Mouse (Mus musculus) c-Kit-positive CD71-negative TER-119-negative erythroid progenitor cells, embryonic 14.5 days (primary cell): ENCODE measurements at regions not wholly inside any gene's neighbourhood (a gene's known extent, or its start where the extent isn't known, plus 50 kb on each side); places are given as distances from the start of the nearest gene placed in this dataset.
"Not testable (repeated sequence)": the region's sequence is repeated elsewhere in the genome, so short reads cannot be mapped to it uniquely, and the experiment has no call there.

Experiments used
- DNase-seq: peaks from one replicate; pipeline ENCODE4 v3.0.0-alpha.2; 2013; ENCODE audit warnings: low read depth

DNA sequence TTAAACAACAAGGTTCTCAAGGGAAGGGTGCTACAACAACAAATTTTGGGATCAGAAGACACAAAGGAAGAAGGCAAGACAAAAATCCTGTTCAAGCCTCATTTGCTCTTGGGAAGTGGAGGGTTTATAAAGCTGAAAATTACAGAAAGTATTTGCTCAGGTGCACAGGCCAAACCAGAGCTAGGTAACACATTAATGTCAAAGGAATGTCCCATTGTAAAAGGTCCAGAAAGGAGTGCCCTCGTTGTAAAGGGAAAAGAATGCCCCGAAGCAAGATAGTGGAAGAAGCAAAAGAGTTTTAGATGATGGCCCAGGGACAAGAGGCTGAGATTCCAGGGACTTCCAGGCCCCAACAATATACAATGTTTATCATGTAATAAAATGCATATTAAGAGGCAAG, 317.3 kb downstream of the Car8 start:
- DNase-seq = no peak

DNA sequence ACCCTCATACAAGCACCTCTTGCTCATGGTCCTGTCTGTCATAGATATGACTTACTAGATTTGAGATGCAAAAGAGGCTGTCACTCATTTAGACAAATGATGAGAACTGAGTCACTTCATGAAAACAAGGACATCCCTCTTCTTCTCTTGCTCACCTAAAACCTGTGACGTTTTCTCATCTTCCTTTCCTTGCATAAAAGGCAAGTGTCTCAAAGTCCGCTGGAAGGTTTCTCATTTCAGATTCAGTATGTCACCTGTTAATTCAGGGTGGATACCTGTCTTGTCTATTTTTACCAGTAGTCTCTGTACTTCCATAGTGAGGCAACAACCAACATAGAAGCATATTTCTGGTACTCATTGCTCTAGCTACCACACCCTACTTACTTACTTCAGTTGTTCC, 325.6 kb downstream of the Car8 start:
- DNase-seq = no peak

DNA sequence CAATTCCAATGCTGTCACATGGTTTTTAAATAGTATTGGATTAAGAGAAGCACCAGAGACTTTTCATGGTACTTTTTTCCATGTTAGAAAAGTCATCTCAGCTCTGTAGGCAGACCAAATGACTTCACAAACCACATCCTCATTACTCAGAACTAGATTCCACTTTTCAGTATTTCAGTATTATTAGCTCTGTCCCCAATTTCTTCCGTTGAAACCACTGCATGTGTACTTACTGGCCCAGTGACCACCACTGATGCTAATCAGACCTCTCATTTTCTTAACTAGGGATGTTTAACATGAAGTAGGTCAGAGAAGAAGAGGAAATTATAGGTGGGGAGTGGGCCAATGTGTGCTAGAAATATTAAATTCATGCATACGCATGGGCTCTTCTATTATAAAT, 326.2 kb downstream of the Car8 start:
- no peak for DNase-seq

DNA sequence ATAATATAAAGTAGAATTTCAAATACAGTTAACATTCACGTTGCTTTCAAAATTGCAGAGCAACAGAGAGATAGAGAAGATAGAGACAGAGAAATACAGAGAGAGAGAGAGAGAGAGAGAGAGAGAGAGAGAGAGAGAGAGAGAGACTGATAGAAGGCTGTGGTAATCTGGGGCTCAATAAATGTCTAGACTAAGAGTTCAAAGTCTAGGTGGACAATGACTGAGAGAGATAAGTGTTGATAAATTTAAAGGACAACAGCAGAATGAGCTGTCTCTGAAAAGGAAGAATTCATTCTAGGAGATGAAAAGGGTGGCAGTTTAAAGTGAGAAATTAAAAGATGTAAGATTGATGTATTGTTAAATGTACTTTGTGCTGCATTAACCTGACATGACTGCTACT, 335.7 kb downstream of the Car8 start:
- DNase-seq = no peak

DNA sequence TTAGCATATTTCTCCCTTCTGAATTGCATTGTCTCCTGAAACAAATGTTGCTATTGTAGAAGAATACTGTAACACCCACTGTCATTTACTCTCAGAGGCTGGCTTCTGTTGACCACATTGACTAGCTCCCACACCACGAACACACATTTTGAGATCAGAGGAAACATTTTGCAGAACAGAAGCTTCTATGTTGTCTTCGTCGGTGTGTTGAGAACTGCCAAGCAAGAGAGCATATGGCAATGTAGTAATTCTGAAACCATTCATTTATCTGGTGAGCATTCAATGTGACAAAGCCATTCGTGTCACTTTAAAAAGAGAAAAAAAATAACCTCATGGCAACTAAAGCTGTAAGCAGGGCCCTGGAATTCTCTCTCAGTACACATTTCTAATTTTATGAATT, 343.9 kb downstream of the Car8 start:
- no peak for DNase-seq

DNA sequence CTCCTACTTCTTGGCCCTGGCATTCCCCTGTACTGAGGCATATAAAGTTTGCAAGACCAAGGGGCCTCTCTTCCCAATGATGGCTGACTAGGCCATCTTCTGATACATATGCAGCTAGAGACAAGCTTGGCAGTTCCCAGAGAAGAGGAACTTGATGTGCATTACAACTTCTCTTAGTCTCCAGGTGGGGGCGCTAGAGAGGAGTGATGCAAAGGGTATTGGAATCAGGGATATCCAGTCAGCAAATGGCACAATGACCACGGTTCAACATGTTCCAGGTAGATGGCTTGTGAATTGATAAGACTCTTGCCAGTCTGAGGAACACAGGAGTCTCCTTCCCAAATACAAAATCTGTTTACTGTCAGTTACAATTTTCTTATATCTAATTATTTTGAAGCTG, 347.7 kb downstream of the Car8 start:
- DNase-seq = no peak

DNA sequence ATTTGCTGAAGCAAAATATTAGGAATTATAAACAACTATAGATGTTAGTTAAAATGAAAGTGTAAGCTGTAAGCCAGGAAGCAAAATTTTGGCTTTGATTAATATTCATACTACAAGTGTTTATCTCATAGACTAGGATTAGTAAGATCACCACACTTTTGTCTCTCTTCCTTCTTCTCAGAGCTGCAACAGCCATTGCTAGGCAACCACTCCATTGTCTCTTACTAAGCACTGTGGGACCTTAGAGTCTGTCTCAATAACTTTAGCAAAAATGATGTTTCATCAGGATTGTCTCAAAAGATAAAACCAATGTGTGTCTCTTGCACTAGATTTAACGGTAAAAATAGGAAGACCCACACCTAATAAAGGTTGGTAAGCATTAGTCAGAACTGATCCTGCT, 384.3 kb downstream of the Car8 start:
- no peak for DNase-seq

DNA sequence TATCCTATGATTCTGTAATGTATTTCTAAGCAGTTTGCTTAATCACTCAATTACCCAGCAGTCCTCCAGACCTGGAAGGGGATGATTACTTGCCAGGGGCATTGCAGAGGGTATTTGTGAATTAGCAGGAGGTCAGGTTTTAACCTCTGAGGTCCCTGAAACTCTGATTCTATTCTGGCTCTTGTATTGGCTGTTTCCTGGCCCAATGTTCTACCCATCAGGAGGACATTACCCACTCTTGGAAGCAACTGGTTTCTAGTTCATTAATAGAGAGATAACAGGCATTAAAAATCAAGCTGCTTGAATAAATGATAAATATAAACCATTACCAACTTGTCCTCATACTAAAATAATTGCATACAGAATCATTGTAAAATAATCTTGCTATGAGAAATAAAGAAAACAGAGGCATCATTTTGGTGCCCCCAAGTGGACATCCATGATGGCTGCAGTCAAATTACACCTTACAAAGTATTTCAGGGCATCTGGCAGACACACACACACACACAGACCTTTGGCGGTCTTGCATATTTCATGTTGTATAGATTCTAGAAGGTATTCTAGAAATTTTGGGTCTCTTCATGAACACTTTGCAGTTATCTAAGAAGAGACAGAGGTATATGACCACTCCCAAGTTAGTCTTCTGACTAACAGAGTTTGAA, 385.6 kb downstream of the Car8 start:
- DNase-seq = peak; percentile 20

DNA sequence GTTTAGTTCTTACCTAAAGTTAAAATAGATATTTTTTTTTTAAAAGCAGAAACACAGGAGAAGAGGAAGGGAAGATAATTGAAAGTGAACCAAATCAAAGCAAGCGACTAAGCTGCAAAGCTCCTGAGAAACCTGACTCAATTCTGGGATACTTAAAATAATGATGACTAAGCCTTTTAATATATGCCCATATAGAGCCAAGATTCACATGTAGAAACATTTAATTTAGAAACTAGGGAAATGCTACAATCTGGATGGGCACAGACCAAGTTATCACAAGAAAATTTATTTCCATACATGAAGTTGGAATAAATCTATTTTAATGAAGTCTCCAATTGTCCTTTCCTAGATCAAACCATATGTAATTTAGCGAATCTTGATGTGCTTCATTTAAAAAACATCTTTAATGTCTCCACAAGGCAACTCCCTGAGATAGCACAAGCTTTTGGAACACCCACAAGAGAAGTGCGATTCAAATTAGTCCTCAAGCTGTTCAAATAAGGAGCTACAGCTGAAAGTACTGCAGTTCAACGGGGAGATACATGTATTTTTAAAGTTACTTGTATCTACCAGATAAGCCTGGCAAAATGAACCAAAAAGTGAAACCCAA, 386.7 kb downstream of the Car8 start:
- DNase-seq = no peak

DNA sequence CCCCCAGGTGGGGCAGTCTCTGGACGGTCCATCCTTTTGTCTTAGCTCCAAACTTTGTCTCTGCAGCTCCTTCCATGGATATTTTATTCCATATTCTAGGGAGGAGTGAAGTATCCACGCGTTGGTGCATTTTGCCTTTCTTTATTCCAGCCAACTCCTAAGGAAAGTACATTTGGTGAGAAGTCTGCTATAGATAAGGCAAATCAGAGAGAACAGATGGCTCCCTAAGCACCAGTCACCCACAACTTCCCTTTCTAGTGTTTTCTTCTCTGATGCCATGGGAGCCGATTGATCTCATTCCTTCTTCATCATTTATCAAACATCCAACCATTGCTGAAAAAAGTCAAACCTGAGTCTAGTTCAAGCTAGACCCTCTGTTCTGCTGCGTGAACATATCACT, 391.4 kb downstream of the Car8 start:
- no peak for DNase-seq

DNA sequence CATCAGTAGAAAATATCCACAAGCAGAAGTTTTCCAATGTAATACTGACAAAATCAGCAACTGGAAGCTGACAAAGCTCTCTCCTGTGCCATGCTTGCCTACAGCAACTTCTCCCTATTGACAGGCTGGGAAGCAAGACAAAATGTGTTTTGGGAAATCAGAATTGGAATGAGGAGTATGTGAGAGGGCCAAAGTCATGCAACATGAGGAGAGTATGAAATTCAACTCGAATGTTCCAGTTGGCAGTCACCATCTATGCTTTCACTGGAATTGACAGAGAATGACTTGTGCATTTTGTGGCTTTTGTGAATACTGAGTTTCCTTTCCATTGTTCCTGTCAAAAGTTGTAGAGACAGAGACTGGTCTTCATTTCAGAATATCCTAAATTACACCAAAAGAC, 409.7 kb downstream of the Car8 start:
- DNase-seq = no peak

DNA sequence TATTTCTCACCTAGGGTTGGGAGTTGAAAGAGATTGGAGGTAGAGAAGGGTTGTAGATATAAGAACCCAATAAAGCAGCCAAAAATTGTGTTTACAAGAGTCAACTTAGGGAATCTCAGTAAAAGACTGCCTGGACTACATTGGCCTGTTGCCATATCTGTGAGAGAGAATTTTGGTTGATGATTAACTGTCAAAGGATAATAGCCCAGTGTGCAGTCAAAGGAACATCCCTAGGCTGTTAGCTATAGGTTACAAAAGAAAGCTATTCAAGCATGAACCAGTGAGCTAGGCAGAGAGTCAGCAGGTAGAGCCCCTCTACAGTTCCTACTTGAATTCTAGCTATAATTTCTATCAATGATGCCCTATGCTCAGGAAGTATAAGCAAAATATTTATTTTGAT, 419.0 kb downstream of the Car8 start:
- DNase-seq = no peak

DNA sequence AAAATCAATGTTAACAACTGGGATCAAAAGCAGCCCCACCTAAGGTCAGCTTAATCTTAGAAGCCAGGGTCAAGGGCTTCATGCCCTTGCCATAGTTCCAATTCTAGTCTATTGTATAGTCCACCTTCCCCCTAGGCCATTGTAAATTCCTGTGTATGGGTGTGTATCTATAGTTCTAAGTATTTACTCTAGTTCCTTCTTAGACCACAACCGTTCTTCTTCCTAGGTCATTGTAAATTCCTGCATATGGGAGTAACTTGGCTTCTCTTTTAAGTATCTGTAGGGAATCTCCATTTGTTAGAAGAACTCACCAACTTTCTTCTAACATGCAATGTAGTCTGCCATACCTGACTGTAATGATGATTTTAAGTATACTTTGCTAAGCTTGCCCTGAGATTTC, 461.1 kb downstream of the Car8 start:
- DNase-seq = not testable (repeated sequence)

DNA sequence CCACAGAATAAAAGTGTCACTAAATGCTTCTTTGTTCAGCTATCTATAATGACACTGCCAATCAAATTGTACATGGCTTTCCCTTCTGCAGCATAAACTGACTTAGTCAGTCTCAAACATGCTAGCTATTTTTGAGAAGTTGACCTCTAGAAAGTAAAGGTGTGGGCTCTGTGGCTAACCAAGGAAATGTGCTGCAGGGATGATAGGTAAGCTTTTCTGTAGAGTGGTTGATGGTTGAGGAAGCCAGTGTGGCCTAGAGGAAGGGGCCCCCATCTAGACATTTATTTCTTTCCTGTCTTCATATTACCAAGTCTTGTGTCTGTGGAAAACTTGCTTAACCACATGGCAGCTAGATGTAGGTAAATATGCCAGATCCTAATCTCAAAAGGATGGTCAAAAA, 483.4 kb downstream of the Car8 start:
- peak; percentile 17 for DNase-seq

DNA sequence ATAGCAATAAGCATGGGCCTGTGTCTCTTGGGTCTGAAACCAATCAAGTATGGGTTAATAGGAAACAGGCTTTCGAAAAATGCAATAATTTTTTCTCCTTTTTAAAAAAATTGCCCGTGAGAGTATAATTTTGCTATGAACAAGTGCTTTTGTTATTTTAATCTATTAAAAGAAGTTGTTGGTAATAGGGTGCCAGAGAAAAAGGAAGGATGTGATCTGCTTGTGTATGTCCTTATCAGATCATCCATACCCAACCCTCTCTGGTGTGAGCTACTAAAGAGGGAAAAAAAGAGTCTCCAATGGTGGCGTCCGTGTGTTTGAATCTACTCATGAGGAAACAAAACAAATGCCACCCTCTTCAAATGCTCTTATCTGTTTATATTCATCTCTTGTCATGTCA, 484.9 kb downstream of the Car8 start:
- DNase-seq = no peak

DNA sequence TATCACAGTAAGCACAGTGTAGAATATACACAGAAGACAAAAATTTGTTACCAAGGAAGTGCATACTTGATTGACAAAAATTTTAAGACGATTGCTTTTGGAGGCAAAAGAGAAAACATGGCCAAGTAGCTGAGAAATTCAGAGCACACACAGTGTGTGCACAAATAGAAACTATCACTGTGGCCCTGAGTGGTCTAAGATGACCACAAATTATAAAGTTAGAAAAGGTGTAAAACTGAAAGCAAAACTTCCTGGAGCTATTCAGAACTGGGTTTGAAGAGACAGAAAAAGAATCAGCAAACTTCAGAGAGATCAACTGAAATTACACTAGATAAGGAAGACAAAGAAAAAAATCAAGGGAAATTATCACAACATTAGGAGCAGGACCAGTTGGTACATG, 487.6 kb downstream of the Car8 start:
- DNase-seq = no peak

DNA sequence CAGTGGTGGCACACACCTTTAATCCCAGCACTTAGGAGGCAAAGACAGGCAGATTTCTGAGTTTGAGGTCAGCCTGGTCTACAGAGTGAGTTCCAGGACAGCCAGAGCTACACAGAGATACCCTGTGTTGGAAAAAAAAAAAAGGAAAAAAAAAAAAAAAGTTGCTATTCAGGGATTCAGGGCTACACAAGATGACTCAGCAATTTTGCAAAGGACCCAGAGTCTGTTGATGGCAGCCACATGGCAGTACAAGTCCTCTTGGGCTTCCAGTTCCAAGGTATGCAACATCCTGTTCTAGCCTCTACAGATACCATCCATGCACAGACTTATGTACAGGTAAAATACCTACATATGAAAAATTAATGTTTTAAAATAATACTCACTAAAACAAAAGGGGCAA, 515.9 kb downstream of the Car8 start:
- no peak for DNase-seq

DNA sequence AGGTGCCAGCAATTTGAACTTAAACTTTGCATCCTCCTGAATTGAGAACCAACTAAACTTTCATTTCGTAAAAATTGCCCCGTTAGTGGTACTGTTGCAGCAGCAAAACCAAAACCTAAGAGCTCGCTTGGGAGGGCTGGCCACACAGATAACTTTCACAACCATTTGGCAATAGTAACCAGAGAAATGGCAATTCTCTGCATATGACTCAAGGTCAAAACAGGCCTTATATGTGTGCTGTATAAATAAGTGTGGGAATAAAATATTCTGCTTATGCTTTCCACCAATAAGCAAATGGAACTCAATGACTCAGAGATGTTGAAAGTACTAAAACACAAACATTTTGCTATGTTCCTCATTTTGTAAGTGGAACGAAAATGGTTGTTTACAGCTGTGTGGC, 550.3 kb downstream of the Car8 start:
- no peak for DNase-seq

DNA sequence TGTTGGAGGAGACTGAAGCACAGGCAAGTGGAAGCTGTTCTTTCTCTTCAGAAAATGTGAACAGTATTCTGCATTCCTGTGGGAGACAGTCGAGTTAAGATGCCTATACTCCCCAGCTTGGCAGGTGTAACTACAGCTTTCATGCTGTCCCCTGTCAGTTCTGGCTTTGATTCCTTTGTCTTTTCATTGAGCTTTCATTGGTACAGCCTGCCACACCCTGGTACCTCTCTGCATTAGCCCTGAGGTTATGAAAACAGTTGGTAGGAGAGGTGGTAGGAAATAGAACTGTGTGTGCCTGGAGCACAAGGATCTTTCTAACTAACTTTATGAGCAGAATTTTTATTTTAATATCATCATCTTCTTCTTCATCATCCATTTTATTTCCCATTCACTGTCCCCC, 551.6 kb downstream of the Car8 start:
- no peak for DNase-seq

DNA sequence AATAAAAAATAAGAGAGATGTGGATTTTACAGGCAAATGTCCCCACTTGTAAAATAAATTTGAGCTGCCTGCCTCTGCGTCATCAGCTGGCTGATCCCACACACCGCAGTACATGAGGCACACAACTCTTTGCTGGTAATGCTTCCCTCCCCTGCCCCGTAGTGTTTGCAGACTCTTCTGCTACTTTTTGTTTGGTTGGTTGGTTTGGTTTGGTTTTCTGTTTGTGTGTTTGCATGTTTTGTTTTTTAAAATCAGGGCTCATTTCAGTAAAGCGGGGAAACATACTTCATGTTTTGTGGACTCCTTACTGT, 568.1 kb downstream of the Car8 start:
- no peak for DNase-seq

DNA sequence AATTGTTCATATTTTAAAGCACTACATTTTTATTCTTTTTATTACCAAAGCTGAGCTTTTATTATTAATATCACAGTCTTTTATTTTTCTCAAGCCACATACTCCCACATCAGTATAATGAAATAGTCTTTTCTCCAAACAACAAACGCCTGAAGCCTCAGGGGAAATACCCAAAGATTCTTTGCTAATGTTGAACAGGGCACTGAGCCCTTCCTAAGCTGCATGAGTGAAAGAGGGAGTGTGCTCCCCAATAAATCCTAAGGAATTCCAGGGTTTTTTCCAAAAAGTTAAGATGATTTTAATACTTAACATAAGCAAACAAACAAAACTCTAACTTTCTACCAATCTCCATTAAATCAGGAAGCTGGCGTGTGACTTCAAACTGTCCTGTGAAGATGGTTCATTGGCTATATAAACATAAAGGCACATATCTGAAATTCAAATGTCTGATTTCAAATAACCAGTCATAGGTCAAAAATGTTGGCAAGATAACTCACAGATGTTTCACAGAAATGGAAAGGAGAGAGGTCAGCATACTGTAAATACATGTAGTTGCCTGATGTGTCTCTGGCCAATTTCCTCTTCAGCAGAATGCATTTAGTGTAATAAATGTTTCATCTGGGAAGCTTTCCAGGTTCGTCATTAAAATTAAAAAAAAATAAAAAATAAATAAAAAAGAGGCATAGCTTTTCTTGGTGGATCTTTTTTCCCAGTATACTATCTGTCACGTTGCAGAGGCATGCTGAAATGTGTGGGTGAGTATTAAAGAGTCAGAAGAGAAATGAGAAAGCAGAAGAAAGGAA, 568.6 kb downstream of the Car8 start:
- no peak for DNase-seq

DNA sequence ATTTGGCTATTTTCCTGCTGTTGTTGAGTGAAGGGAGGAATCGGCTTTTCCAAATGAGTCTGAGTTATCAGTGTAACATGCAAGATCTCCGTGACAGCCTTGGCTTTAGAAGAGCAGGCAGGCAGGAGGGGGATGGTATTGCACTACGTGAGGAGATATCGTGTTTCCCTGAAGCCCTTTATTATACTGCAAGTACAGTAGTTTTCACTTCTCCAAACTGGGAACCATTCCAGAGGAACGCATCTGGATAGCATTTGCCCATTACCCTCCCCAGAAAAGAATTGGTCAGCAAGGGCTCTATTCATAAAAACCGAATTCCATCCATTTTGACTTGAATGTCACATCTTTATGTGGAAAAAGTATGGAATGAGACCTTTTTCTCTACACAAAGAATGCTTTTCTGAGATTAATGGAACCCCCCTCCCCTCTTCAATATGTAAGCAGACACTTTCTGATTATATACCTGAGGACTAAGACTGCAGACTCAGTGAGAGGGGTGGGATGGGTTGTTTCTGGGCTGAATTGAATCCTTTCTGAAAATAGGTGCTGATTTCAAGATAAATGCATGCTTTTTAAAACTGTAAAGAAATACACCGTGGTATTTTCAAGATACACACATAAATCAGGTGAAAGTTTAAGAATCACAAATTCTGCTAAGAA, 571.8 kb downstream of the Car8 start:
- DNase-seq = no peak

DNA sequence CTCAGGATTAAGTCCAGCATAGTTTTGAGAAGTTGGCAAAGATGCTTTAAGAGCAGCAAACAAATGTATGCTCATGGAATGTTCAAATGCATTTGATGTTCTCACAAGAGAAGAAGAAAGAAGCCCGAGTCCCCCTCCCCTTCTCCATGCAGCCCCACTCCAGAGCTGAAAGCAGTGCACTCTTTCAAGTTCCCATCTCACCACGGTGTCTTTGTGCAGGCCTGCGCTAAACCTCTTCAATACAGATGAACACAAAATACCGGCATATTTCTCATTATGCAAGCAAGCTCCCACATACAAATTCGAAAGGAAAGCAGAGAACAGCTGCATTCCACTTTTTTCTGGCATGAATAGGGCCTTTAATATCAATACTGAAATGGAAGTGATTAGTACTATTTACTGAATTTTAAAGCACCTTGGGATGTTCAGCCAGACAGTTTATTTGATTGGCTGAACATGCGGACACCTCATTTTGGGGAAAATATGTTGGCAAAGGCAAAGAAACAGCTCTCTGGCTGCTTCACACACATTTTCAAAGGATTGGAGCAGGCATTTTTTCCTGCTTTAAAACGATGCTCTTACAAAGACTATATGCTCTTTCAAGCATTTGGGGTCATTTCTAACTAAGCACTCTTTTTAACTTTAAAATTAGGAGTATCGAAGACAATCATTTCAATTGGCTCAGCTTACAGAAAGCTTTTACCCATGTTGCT, 595.8 kb downstream of the Car8 start:
- no peak for DNase-seq
